Mouse (Mus musculus) kidney, postnatal 36 days (tissue): ENCODE measurements at regions not wholly inside any gene's neighbourhood (a gene's known extent, or its start where the extent isn't known, plus 50 kb on each side); places are given as distances from the start of the nearest gene placed in this dataset.

Experiments
- DNase-seq, 2 experiments: peaks; one replicate each; pipeline ENCODE4 v3.0.0; 2021 to 2022; ENCODE audit warnings: mixed read lengths in 2 of 2

DNA sequence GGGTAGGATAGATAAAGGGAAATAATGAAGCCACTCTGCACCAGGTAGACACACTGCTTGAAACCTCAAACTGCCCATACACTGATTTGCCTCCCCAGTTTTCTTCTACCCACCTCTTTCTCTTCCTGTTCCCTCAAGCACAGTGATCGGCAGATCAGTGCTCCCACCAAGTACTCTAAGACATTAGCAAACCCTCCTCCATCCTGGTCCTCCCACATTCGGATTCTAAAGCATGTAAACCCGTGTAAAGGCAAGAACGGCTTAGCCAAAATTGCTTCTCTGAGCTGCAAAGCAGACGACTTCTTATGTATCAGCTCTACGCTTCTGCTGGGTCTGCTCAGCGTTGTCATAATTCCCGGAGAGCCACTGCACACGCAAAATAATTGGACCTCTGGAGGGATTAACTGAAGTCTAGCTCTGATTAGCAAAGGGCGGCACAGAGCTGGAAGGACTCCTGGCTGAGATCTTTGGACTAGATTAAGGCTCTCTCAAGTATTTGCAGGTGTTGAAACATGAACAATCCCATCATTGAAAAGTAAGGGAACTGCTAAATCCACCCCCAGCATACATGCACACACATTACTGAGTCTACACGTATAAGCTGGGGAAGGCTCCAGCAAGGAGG lies 67.2 kb downstream of the Mtx3 start:
- no peak for DNase-seq

DNA sequence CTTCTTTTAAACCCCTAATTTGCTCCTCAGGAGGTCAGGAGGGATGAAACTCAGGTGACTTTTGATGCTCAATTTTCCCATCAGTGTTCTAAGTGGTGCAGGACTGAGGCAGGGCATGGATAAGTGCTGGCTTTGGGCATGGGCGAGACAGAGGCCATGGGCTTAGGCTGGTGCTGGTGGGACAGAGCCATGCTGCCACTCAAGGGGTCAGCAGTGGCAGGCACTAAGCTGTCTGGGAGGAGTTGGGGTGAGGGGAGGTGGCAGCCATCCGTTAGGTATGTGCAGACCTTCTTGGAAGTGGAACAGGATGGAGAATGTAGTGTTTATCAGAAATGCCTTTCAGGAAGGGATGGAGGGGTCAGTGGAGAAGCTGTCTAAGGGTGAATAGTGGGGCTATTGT lies 68.1 kb downstream of the Mtx3 start:
- DNase-seq: no peak

DNA sequence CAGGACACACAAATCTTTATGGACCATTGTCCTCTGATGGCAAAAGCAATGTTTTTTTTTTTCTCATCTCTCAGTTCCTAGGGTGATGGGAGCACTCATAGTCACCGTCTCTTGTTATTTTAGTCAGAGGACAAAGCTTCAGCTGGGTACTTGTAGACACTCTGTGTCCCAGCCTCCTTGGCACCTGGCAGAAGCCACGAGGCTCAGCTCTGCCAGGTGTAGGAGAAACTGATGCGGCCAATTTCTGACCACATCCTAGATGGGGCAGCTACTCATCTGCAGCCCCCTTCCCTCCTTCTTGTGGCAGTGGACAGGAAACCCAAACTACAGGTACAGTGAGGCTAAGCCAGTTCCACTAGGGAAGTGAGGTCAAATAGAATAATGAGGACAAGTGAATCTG lies 70.1 kb downstream of the Mtx3 start:
- DNase-seq: no peak

DNA sequence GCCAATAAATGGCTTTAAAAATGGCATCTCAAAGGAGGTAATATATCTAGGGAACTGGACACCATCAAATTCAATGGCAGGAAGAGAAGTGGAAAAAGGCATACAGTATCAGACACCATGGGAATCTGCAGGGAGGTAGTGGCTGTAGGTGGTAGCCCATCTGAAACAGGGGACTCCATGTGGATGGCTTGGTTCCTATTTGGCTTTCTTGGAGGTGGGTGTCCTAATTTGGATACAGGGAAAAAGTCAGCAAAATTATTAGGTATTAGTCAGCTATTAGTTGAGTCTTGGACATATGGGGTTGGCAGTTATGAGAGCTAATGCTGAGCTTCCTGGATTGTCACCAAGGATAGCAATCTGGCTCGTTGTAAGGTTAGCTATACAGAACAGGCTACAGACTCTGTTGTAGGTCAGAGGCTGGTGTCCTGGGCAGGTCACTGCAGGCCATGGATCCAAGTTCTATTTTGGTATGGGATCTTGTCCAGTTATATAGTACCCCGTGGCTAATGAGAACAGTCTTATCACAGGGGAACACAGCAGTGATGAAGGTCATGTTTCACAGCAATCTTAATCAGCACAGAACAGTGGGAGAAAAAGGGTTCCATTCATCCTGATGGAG lies 70.8 kb downstream of the Mtx3 start:
- DNase-seq: no peak

DNA sequence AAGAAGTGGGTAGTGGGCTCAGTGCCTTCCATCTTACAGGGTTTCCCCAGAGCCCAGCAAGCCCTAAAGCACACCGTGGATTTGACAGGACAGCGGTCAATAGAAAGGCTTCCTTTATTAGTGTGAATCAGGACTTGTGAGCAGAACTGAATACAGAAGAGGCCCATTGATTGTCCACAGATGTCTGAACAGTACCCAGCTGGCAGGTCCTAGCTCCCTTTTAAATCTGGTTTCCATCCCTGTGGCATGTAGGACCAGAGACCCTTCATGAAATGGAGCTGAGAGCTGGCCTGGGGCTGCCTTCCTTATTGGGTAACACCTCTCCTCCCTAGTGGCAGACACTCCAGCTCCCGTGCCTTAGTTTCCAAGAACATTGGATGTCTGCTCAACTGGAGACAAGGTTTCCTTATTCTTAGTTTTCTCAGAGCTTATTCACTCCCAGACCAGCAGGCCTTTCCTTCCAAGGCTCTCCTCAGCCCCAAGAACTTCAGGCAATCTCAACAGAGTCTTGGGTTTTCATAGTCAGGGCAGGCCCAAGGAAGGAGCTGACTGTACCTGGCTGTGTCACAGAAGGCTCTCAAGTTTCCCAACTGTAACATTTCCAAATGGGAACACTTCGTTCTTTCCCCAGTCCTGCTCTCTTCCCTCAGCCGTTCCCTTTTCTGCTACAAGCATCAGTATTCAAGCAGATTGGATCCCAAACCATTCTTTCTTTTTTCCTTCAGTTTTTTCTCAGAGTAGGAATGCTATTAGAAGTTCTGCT lies 71.6 kb downstream of the Mtx3 start:
- DNase-seq: no peak

DNA sequence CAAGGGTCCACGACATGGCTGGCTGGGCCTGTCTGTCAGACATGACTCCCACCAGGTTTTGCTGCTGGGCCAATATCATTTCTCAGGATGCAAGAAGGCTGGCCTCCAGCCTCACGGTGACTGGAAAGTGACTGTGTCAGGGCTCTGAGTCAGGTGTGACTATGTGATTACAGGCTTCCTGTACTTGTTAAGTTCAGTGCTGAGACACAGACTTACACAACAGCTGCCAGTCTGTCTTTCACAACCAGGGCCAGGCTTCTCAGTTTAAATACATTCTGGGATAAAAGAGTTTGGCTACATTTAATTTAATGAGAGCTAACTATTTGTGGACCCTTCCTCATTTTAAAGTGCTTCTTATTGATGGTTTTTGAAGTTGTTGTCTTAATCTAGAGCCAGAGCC lies 75.3 kb downstream of the Mtx3 start:
- DNase-seq: no peak

DNA sequence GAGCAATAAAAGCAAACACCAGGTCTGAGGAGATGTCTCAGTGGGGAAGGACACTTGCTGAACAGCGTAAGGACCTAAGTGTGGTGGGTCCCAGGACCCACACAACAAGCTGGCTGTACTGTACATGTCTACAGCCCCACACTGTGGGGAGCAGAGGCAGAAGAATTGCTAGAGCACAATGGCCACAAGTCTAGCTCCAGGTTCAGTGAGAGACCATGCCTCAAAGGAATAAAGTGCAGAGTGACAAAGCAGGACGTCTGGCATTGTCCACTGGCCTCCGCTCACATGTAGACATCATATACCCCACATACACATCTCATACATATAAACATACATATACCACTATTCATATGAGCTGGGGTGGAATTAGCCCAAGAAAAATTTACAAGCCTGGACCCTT lies 77.4 kb downstream of the Mtx3 start:
- no peak for DNase-seq

DNA sequence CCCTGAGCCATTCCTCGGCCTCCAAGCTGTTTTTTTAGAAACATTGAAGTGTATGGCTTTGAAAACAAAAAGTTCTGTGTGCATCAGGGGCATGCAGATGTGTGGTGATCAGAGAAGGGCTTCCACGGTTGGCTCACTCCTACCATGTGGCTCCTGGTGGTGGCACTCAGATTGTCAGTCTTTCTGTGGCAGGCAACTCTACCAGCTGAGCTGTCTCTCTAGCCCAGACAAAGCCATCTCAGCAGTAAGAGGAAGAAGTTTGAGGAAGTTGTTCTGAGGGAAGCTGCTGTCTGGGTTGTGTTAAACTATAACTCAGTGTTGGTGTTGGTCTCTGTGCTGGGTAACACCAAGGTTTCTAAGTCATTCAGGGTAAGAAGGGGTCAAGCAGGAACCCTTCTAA lies 78.9 kb downstream of the Mtx3 start:
- no peak for DNase-seq

DNA sequence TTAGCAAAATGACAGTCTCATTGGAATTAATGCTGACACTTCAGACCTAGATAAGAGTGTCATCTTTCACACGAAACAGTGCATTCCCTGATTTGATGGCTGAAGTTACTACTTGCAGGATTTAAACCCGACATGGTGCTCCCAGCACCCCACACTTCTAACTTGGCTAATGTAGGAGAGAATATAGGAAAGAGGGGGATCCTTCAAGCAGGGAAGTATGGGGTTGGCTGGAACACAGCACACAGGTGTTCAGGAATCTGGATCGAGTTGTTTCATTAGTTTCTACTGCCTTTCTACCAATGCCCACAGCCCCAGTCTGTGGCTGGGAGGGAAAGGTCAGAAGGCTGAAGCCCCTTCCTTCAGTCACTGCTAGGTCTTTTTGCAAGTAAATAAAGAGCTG lies 79.5 kb downstream of the Mtx3 start:
- DNase-seq: no peak

DNA sequence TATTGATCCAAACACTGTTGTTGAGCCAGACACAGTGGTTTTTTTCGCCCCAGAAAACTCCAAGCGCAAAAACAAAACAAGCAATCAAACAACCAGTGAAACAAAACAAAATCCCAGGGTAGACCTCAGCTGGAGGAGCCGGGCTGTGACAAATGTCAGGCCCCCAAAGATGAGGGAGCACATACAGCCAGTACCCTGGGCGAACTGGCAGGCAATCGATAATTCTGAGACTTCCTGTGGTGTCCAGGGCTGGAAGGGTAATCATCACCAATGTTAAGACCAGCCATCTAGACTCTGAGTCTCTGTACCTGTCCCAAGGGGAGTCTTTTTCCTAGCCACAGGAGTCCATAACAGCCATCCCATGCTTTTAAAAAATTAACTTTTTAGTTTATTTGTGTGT lies 80.6 kb downstream of the Mtx3 start:
- DNase-seq: no peak

DNA sequence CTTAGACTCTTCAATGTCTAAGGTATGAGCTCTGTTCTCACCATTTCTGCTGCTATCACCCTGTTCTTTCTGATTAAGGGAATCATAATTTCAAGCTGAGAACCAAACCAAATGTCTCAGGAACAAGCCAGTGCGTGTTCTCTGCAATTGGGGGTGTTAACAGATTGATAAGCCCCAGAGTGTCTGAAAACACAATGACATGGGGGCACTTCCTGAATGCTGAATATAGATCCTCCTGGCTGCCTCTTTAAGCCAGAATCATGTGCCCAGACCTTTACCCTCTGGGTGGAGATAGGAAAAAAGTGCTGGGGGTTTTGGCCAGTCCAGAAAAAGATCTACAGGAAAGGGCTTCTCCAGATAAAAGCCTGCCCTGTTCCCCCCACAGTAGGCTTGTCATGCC lies 84.0 kb downstream of the Mtx3 start:
- DNase-seq: no peak

DNA sequence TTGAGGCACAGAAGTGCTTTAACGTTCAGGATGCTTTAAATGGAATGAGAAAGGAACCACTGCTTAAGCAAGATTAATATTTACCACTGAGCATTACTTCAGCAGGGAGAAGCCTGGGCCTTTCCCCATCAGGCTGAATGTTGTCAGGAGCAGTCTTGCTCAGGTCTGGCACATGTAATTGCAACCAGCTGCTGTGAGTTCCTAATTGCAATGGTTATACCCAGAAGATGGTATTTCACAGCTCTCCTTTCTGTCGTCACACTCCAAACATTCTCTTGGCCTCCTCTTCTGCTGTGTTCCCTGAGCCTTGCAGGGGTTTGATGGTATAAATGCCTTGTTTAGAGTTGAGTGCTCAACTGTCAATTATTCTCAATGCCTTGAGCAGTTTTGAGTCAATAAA lies 87.1 kb downstream of the Mtx3 start:
- no peak for DNase-seq

DNA sequence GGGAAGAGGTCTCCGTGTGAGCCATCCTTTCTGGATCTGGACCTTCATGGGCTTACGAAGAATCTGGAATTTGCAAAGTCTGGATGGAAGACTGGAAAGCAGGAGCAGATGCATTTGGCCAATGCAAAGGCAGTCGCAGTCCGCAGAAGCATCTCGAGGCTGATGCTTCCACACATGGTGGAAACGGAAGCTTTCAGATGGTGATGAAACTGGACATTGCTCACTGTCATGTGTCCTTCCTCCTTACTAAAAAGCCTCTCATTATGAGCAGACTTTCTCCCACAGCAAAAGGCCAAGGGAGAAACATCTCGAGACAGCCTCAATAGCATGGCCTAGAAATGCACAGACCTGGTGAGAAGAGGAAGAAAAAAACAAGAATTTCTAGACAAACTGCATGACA lies 94.5 kb downstream of the Mtx3 start:
- DNase-seq: no peak

DNA sequence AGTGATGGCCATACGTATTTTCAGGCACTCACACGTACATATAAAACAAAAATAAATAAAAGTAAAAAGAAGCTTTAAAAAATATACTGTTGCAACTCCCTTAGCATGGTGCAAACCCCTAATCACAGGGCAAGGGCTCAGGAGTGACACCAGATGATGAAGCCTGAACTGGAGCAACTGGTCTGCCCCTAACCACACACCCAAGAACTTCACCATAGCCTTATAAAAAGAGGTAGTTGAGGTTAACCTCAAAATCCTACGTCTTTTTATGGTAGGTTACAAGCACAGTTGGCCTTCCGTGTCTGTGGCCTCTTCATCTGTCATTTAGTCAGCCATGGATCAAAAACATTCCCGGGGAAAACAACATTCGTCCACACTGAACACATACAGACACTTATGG lies 96.0 kb downstream of the Mtx3 start:
- DNase-seq: no peak

DNA sequence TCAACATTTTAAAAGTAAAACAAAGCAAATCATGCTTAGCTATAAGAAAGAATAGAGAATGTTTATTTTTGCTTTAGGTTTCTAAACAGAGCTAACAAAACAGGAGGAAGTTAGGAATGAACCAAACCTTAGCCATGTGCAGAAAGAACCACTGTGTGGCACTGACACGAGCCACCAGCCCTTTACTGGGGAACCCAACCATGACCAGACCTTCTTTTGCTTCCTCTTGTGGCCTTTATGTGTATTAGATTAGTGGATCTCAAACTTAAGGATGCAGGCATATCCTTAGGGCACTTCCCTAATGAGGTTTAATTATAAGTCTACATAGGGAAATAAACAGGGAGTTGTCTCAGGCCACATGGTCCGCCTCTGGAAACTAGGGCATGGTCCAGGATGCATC lies 104.0 kb downstream of the Mtx3 start:
- no peak for DNase-seq

DNA sequence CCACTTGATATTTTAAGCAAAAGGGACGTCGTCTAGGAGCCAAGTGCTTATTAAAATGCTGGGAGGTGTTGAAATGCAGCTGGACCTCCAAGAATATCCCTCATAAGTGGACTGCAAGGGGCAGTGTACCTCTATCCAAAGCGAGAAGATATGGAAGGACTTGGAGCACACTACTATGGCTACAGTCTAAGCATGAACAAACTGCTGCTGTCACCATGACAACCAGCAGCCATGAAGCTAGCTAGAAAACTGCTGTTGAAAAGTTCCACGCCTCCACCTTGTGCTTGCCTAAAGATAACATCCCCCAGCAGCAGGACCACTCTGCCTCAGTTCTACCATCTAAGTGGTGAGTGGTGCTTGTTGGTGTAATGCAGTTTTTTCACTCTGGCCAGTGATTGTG lies 115.5 kb downstream of the Mtx3 start:
- DNase-seq: no peak

DNA sequence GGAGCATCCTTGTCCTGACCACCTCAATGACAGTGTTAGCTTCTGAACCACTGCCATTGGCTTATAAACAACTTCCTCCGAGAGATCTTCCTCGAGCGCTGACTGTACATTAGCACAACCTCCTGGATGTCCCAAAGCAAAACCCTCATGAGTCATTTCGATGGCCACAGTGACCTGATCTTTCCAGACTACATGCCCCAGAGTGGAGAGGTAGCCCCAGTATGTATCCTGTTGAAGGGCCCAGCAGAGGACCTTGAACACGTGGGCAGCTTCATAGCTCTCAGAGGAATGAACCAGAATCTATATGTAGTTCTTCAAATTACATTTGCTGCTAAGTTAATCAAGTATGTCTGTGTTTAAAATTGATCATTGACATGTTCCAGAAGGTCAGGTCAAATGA lies 118.1 kb downstream of the Mtx3 start:
- DNase-seq: no peak

DNA sequence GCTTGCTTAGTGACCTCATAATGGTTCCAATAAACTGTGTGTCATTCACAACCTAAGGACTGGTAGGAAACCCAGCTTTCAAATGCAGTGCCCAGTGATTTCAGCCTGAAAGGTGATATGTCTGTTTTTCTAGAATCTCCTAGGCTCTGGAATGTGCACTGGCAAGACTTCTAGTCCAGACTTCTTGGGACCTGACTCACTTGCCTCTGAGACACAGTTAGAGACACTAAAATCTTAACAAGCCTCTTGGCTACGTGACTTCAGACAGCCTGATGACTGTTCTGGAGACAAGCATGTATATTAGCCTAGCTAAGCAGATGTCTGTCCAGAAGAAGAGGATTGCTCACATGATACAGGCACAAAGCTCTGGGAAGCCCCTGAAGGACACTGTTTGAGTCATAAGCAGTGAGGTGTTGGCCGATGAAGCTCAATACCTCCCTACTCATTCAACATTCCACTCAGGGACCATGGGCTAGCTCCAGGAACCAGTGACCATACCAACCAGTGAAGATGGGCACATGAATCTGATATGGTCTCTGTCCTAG lies 118.9 kb downstream of the Mtx3 start:
- no peak for DNase-seq

DNA sequence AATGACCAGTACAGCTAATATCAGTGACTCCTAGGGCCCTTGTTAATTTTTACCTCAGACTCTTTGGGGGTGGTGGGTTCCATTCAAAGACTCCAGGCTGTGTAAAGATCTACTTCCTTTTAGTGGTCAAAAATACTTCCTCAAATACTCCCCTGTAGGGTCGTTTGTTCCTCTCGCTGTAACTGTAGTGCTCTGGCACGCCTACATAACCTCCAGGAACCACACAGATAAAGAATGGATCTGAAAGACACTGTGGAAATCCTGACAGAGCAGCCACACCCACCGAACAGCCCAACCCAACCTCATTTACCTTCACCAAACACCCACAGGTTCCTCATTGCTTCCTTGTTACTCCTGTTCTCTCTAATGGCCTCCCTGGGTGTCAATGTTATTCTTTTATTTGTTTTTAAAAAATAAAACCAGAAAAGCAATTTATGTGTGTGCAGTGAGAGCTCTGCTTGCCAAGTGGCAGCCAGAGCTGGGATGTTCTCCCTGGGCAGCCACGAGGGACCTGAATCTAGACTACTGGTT lies 119.7 kb downstream of the Mtx3 start:
- DNase-seq: no peak

DNA sequence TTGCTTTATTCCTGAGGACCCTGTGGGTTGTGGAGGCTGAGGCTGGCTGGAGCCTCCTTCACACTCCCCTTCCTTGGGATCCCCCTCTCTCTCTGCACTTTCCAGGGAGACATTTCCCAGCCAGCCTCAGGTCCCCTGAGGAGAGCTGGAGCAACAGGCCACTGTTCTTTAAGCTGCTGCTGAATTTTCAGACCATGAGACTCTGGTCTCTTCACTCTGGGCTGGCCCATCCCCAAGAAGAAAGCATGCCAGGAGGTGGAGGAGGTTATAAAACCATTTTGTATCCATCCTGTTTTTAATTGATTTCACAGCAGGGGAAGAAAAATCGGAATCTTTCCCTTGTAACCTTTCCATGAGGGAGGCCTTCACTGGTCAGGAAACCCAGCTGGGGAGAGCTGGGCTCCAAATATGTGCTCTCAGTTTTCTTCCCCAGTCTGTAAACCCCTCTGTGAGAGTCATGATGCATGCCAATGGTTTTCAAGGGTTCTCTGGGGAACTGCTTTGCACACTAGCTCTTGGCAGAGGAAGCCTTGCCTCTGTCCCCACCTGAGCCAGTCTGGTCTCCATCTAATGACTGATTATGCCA lies 122.6 kb downstream of the Mtx3 start:
- no peak for DNase-seq

DNA sequence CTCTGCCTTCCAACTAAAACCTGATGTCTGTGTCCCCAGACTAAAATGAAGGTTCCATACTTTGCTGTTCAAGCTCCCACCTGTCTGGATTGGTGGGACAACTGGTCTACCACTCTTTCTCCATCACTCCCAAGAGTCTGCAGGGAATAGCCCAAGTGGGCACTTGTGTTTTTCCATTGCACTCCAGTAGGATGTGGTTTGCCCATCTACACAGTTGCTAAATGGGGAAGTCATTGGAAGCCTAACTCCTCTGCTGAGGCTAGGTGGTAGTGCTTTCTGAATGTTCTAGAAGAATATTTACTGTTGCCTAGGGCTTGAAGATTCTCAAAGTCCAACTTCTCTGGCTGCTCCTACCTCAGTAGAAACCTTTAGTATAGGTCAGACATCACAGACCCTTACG lies 125.0 kb downstream of the Mtx3 start:
- DNase-seq: no peak

DNA sequence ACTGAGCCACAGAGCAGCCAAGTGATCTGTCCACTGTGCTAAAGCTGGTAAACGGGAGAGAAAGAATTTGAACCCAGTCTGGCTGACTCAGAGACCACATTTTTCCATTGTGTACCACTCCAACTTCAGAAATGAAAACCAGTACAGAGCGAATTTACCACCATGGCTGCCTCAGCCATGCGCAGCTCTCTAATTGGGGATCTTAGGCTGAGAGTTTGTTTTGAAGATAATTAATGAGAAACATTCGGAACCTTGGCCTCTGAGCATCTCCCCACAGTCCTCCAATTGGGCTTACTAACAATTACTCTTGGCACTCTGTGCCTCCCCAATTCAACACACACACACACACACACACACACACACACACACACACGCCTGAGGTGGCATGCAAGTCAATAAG lies 128.3 kb downstream of the Mtx3 start:
- DNase-seq: no peak

DNA sequence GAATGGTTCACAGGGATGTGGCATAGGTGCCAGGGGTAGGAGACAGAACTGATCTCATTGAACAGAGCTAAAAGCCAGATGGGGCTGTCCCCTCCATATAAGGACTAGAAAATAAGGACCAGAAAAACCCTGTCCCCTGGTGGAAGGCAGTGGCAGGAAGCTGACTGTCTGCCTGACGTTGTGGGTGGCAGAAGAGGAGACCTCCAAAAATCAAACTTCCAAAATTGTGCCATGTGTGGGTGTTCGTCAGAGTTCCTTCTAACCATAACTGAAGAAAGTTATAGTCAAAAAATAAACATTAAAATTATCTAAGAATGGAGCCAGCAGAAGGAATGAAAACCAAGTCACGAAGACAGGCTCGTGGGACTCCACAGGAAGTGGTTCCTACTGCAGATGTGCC lies 129.2 kb downstream of the Mtx3 start:
- DNase-seq: no peak
